Mouse (Mus musculus) cerebellum, adult 2 months (tissue): ENCODE measurements around the gene Ahcyl2.

ENCODE experiments used
- CTCF ChIP-seq: fragments of 200-500 bp; IDR thresholded peaks from 2 replicates; pipeline ENCODE4 v1.5.1; 2011; ENCODE audit warnings: low read depth, mild to moderate bottlenecking, control low read depth, low read length, moderate library complexity, borderline replicate concordance; ENCODE audit not compliant: insufficient read depth
- POLR2A ChIP-seq: fragments of 200-500 bp; IDR thresholded peaks from 2 replicates; pipeline ENCODE4 v1.6.1; 2011; ENCODE audit warnings: low read length, control low read depth, borderline replicate concordance; ENCODE audit not compliant: insufficient read depth

GRCm38 (mm10) chr6:29758417-29758816, 9.4 kb upstream of the Ahcyl2 start:
- TF ChIP-seq CTCF (peak; percentile 88), POLR2A (no peak)
